Mouse (Mus musculus): Measurements from ENCODE around the gene Elovl6. TPM values are rescaled to one million over a fixed set of nuclear protein-coding genes. Genes with fewer than 3 reads are reported as not detected.

The Elovl6 gene
- polyA plus RNA-seq, 1 experiment from 2014 or later: 37.5 TPM

DNA sequence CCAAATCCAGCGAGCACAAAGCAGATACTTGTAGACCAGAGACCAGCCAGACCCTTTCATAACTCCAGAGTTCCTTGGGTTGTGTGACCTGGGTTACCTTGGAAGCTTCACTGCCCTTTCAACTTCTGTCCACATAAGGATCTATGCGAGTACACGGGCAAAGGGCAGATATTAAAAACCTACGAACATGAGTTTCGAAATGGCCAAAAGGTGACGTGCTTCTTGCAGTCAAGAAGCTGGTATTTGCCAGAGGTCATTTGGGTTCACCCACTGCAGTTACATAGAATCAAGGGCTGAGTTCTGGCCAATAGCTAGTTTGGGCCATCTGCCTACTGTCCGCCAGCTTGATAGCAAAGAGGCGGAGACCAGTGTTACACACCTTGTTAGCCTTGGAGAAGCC, 59.6 kb downstream of the Elovl6 start:
- Histone ChIP-seq H3K4me2 (no peak overlapping the region), H3K9me3 (no peaks in the 10 kb centered on the region), H3K4me3 (no peak overlapping the region), H3K27ac (no peak overlapping the region), H3K4me1 (peaks cover 14% of the 10 kb centered on the region; the same call in 1 of the 2 replicates), H3K27me3 (replicated peaks) (no peaks in the 10 kb centered on the region), H3K9ac (no peak overlapping the region), H3K36me3 (replicated peaks) (no peaks in the 10 kb centered on the region)
- WGBS: 94% methylated on average over 8 of the region's 8 CpGs
- ATAC-seq (replicated peaks): no peak

DNA sequence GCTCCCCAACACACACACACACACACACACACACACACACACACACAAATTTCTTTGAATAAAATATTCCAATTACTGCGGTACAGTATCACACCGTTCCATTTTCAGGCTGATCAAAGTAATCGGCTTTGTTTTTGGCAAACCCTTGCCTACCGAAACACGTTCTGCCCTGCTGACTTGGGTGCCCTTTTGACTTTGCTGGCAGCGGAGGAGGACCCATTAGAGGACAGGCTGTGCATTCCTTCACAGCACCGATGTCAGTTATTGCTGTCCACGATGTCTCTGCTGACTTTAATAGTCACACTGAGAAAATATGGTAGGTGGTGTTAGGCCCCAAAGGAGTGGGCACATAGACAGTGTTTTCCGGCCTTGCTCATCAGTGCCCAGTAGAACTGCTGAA, 60.8 kb downstream of the Elovl6 start:
- H3K4me1 ChIP-seq: peaks cover 14% of the 10 kb centered on the region; the same call in 1 of the 2 replicates
- no peaks in the 10 kb centered on the region for H3K27me3 ChIP-seq (replicated peaks)
- no peaks in the 10 kb centered on the region for H3K9me3 ChIP-seq
- no peak for ATAC-seq (replicated peaks)
- no peaks in the 10 kb centered on the region for H3K36me3 ChIP-seq (replicated peaks)
- H3K27ac ChIP-seq: no peak overlapping the region
- no peak overlapping the region for H3K9ac ChIP-seq
- no peak overlapping the region for H3K4me2 ChIP-seq
- WGBS: 94% methylated on average over 9 of the region's 9 CpGs
- no peak overlapping the region for H3K4me3 ChIP-seq

DNA sequence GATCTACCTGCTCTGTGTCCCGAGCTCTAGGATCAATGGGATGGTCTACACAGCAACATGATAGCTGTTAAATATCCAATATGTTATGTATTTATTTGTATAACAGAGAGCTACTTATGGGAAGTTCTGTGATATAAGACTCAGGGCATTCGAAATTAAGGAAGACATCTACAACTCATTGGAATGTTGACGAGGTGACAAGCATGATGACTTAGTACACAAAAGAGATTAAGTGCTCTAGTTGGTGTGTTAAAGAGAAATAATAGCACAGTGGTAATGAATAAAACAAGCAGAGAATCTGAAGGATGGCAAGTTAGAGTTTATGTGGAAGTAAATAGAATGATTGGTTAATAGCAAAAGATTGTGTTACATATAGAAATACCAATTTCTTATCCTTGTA, 61.6 kb downstream of the Elovl6 start:
- H3K9me3 ChIP-seq: no peaks in the 10 kb centered on the region
- H3K9ac ChIP-seq: no peak overlapping the region
- H3K27me3 ChIP-seq (replicated peaks): no peaks in the 10 kb centered on the region
- no peak overlapping the region for H3K4me2 ChIP-seq
- ATAC-seq (replicated peaks): no peak
- H3K4me1 ChIP-seq: peaks cover 14% of the 10 kb centered on the region; the same call in 1 of the 2 replicates
- WGBS: 86% methylated on average over 3 of the region's 3 CpGs
- no peak overlapping the region for H3K4me3 ChIP-seq
- no peak overlapping the region for H3K27ac ChIP-seq
- no peaks in the 10 kb centered on the region for H3K36me3 ChIP-seq (replicated peaks)

DNA sequence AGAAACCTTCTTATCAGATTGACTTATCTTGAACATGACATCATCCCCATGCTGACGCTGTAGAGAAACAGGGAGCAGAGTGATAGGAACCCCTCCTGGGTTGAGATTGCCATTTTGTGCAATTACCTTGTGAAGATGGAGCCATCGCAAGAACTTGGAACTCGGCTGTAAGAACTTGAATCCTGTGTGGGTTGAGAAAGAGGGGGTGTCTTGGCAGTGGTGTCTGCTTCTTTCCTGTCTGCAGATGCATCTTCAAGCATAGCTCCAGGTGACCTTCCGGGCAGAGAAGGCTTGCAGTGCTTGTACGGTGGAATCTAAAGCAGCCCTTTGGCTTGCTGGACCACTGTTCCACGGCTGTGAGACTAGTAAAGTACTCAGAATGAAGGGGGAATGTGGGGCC, 63.9 kb downstream of the Elovl6 start:
- Histone ChIP-seq H3K9ac (no peak overlapping the region), H3K27ac (no peak overlapping the region), H3K9me3 (no peaks in the 10 kb centered on the region), H3K4me3 (no peak overlapping the region), H3K4me1 (peaks cover 4% of the 10 kb centered on the region; the same call in 1 of the 2 replicates), H3K4me2 (no peak overlapping the region), H3K27me3 (replicated peaks) (no peaks in the 10 kb centered on the region), H3K36me3 (replicated peaks) (no peaks in the 10 kb centered on the region)
- no peak for ATAC-seq (replicated peaks)
- WGBS: 94% methylated on average over 6 of the region's 6 CpGs

DNA sequence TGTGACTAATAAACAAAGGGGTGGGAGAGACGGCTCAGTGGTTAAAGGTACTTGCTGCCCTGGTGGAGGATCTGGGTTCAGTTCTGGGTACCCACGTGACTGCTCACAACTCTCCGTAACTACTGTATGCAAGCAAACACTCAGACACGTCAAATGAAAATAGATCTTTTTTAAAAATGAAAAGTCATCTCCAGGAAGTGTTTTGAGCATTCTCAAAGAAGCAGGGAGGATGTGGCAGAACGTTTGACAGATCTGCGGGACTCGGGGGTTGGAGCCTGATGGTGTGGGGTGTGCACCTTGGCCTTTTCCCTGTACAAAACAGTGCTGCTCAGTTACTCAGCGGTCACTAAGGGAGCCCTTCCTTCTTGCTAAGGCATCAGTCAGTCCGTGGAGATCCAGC, 70.1 kb downstream of the Elovl6 start:
- H3K4me3 ChIP-seq: no peak overlapping the region
- H3K27ac ChIP-seq: no peak overlapping the region
- ATAC-seq (replicated peaks): no peak
- no peak overlapping the region for H3K9ac ChIP-seq
- no peaks in the 10 kb centered on the region for H3K27me3 ChIP-seq (replicated peaks)
- H3K9me3 ChIP-seq: no peaks in the 10 kb centered on the region
- H3K4me1 ChIP-seq: no peaks in the 10 kb centered on the region
- no peaks in the 10 kb centered on the region for H3K36me3 ChIP-seq (replicated peaks)
- 83% methylated on average over 9 of the region's 9 CpGs for WGBS
- H3K4me2 ChIP-seq: no peak overlapping the region

DNA sequence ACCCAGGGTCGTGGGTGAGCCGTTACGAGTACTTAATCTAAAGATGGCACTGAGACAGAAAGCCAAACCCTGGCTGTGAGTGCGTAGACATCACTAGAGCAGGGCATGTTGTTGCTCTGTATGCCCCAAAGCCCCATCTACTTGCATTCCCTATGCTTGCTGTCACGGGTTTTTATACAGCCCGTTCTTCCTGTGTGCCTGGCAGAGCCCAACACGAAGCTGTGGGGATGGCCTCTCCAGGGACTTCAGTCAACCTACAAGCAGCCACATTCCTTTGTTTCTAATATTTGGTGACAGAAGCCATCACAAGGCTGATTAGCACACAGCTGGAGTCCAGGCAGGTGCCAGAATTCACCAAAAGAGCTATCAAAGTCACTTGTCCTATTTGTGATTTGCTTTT, 73.3 kb downstream of the Elovl6 start:
- Histone ChIP-seq H3K27ac (no peak overlapping the region), H3K4me1 (no peaks in the 10 kb centered on the region), H3K4me3 (no peak overlapping the region), H3K36me3 (replicated peaks) (no peaks in the 10 kb centered on the region), H3K27me3 (replicated peaks) (no peaks in the 10 kb centered on the region), H3K4me2 (no peak overlapping the region), H3K9me3 (no peaks in the 10 kb centered on the region), H3K9ac (no peak overlapping the region)
- peak; percentile 56; the same call in 1 of the 2 replicates for ATAC-seq (replicated peaks)
- 59% methylated on average over 7 of the region's 7 CpGs for WGBS

DNA sequence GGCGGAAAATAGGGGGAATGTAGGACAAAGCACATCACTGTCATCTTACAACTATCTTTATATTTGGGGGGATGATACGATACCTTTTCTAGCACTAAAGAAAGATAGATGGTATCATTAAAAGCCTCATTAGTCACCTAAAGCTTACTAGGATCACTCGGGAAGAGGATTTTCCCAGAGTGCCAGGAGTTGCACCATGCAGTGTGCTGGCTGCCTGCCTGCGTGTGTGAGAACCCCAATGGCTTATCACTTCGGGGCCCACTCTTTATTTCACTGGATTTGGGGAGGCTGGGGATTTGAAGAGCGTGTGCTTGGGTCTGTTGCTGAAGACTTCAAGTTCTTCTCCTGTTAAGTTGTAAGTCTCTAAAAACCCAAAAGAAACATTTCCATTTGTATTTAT, 73.8 kb downstream of the Elovl6 start:
- Histone ChIP-seq H3K4me2 (no peak overlapping the region), H3K36me3 (replicated peaks) (no peaks in the 10 kb centered on the region), H3K4me3 (no peak overlapping the region), H3K9ac (no peak overlapping the region), H3K27me3 (replicated peaks) (no peaks in the 10 kb centered on the region), H3K9me3 (no peaks in the 10 kb centered on the region), H3K4me1 (no peaks in the 10 kb centered on the region), H3K27ac (no peak overlapping the region)
- ATAC-seq (replicated peaks): no peak
- WGBS: 52% methylated on average over 6 of the region's 6 CpGs

DNA sequence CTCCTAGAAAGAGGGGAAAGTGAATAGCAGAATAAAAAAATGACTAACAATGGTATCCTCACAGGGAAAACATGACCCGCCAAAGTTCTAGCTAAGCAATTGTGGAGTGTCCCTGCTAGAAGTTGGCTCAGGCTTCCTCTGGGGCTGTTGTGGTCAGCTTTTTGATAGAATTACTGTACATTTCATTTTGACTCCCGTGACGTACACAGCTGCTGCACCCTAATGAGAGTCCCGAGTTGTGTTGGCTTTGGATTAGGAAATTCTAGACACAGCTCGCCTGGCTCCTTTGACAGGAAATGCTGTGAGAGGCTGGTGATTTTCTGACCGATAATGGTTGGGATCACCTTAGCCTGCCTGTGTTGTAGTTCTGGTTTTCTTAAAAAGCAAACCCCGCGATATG, 79.5 kb downstream of the Elovl6 start:
- Histone ChIP-seq H3K4me2 (no peak overlapping the region), H3K4me3 (no peak overlapping the region), H3K9ac (no peak overlapping the region), H3K27me3 (replicated peaks) (no peaks in the 10 kb centered on the region), H3K9me3 (no peaks in the 10 kb centered on the region), H3K36me3 (replicated peaks) (no peaks in the 10 kb centered on the region), H3K4me1 (no peaks in the 10 kb centered on the region), H3K27ac (no peak overlapping the region)
- 85% methylated on average over 8 of the region's 8 CpGs for WGBS
- ATAC-seq (replicated peaks): no peak

DNA sequence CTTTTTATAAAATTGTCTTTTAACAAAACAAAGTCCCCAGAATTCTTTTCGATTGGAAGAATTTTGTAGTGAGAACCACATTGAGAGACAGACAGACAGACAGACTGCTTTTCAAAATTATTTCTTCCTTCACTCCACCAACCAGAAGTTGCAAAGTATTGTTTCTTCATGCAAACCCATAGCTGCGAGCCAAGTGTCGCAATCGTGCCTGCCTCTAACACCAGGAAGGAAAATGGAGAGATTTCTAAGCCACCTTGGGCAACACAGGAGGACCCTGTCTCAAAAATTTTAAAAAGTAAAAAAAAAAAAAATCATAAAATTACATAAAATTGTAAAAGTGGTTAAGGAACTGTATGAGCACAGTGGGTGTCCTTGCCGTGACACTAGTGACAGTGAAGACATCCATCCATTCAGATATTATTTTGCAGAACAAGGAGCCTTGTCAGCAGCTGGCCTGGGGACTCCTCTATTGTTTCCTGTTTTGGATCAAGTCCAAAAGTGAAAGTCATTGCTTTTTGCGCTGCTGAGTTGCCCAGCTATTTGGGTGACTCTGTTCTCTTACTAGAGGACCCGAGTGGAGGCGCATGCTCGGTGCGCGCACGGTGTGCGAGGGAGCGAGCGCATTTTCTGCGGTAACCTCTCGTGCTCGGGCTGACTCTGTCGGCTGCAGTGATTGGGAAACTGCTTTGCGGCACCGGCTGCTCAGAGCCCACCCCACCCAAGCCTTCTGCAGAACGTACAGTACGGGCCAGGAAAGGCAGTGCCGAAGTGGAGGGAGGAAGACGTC, 80.3 kb downstream of the Elovl6 start:
- Histone ChIP-seq H3K27ac (no peak overlapping the region), H3K36me3 (replicated peaks) (no peaks in the 10 kb centered on the region), H3K4me2 (no peak overlapping the region; the same call in 1 of the 2 replicates), H3K4me3 (no peak overlapping the region), H3K4me1 (no peaks in the 10 kb centered on the region), H3K9me3 (no peaks in the 10 kb centered on the region), H3K9ac (no peak overlapping the region), H3K27me3 (replicated peaks) (no peaks in the 10 kb centered on the region)
- no peak for ATAC-seq (replicated peaks)
- 88% methylated on average over 25 of the region's 25 CpGs for WGBS

DNA sequence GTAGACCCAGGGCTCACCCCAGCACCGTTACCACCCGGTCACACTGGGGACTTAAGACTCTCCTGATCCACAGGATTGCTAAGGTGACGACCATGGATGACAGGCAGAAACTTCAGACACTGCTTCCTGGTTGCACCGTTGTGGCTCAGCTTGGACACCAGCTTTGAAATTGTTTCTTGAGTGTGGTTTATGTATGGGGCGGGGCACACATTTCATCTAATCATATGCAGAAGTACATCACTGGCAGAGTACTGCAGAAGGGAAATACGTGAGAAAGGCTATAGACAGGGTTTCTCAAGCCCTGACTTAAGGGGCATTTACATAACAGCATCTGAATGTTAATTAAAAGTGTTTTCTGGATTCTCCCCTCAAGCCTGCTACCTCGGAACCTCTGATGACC, 81.6 kb downstream of the Elovl6 start:
- Histone ChIP-seq H3K4me3 (no peak overlapping the region), H3K4me2 (no peak overlapping the region), H3K9ac (no peak overlapping the region), H3K27ac (no peak overlapping the region), H3K27me3 (replicated peaks) (no peaks in the 10 kb centered on the region), H3K9me3 (no peaks in the 10 kb centered on the region), H3K4me1 (no peaks in the 10 kb centered on the region), H3K36me3 (replicated peaks) (no peaks in the 10 kb centered on the region)
- ATAC-seq (replicated peaks): no peak
- WGBS: 87% methylated on average over 7 of the region's 7 CpGs

DNA sequence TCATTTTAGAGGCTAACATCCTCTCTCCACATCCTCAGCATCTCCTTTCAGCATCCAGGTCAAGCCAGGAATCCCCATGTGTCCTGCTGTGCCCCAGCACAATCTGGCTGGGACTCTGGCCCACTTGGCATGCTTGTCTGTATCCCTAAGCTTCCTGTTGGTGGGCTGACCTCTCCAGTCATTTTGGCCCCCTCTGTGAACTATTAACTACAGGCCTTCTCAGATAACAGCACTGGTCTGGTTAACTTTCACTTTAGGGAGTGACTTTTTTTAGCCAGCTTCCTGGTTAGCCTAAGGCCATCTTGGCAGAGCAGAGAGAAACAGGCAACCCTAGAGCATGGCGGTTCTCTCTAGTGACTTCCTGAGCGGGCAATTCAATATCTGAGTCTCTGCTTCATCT, 82.1 kb downstream of the Elovl6 start:
- no peak overlapping the region for H3K9ac ChIP-seq
- no peaks in the 10 kb centered on the region for H3K27me3 ChIP-seq (replicated peaks)
- no peaks in the 10 kb centered on the region for H3K9me3 ChIP-seq
- WGBS: 90% methylated on average over 2 of the region's 2 CpGs
- H3K27ac ChIP-seq: no peak overlapping the region
- H3K4me3 ChIP-seq: no peak overlapping the region
- H3K4me1 ChIP-seq: no peaks in the 10 kb centered on the region
- no peak overlapping the region for H3K4me2 ChIP-seq
- H3K36me3 ChIP-seq (replicated peaks): no peaks in the 10 kb centered on the region
- ATAC-seq (replicated peaks): no peak

DNA sequence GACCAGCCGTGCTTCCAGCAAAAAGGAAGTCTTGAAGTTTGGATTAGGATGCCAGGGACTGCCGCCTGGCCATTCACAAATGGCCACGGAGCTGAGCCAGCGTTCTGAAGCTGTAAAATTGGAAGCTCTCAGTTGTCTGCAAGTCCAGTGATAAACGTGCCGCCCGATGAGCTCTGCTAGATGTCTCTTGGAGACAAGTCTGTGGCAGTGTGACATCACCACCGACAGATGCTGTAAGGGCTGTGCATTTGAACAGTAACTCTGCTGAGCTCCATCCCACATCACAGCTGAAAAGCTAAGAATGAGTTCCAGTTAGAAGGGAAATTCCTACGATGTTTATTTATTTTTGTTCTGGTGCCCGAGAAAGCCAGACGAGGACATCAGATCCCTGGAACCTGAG, 85.3 kb downstream of the Elovl6 start:
- ATAC-seq (replicated peaks): no peak
- Histone ChIP-seq H3K4me2 (no peak overlapping the region), H3K4me1 (no peaks in the 10 kb centered on the region), H3K36me3 (replicated peaks) (no peaks in the 10 kb centered on the region), H3K9ac (no peak overlapping the region), H3K27me3 (replicated peaks) (no peaks in the 10 kb centered on the region), H3K9me3 (no peaks in the 10 kb centered on the region), H3K27ac (no peak overlapping the region), H3K4me3 (no peak overlapping the region)
- 91% methylated on average over 11 of the region's 11 CpGs for WGBS

DNA sequence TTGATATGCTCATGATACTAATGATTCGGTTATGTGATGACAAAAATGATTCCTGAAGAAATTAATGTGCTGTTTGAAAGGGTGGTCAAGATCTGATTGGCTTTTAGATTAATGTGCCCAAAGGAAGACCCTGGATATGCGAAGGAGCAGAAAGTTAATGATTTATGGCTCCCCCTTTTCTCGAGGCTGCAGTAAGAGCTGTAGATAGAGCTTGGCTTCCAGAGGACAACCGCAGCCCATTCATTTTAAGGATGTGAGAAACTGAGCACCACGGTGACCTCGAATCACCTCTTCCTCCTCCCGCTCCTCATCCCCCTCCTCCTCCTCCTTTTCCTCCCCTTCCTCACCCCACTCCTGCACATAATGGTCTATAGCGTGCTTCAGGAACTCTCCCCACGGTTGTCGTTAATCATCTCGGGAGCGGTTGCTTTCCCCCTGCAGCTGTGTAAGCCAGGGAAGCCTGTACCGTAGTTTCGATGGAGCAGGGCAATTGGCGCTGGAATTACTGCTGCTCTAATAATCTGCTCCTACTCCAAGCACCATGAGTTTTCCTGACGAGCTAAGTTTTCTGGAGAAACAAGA, 87.1 kb downstream of the Elovl6 start:
- H3K36me3 ChIP-seq (replicated peaks): no peaks in the 10 kb centered on the region
- H3K27me3 ChIP-seq (replicated peaks): no peaks in the 10 kb centered on the region
- no peak overlapping the region for H3K27ac ChIP-seq
- H3K9me3 ChIP-seq: no peaks in the 10 kb centered on the region
- no peak for ATAC-seq (replicated peaks)
- WGBS: 86% methylated on average over 16 of the region's 16 CpGs
- no peak overlapping the region for H3K4me3 ChIP-seq
- H3K4me1 ChIP-seq: no peaks in the 10 kb centered on the region
- no peak overlapping the region for H3K9ac ChIP-seq
- H3K4me2 ChIP-seq: no peak overlapping the region

All from midbrain, embryonic 15.5 days (tissue).